Mouse (Mus musculus): ENCODE measurements at regions not wholly inside any gene's neighbourhood (a gene's known extent, or its start where the extent isn't known, plus 50 kb on each side); places are given as distances from the start of the nearest gene placed in this dataset.

DNA sequence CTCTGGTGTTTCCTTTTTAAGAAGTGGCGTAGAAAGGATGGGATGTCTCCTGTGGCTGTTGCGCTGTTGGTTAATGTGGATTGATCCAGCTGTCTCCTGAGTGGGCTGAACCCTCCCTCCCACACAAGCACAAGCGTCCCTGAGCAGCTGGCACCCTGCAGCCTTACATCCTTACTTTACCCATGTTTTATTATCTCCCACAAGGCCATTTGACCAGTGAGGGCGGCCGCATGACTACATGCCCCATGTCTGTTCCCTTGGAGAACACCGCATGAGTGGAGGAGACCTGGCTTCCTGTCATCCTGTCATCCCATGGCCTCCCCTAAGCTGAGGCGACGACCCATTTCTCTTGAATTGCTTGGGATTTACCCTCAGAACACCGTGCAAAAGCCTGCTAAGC is 108.2 kb downstream of the Bms1 start:
- no peak overlapping the region for H3K4me3 ChIP-seq (replicated peaks; ENCODE audit: extremely low read depth, low read depth, low read length)
- no peak for TF ChIP-seq POLR2A (IDR thresholded peaks at IDR 0.05; ENCODE audit: borderline replicate concordance, extremely low read depth, low read depth, low read length)
- no peak for DNase-seq
- WGBS: 79% methylated on average over 9 of the region's 9 CpGs
- no peaks in the 10 kb centered on the region for H3K4me1 ChIP-seq (ENCODE audit: control insufficient read depth, insufficient read depth, low read length)

- DNase-seq: no peak
- 55% methylated on average over 2 of the region's 2 CpGs for WGBS
- TF ChIP-seq POLR2A (IDR thresholded peaks at IDR 0.05; ENCODE audit: borderline replicate concordance, extremely low read depth, low read depth, low read length) (no peak), CTCF (IDR thresholded peaks at IDR 0.05; ENCODE audit: insufficient read depth, low read length) (no peak)
- no peak overlapping the region for H3K4me3 ChIP-seq (replicated peaks; ENCODE audit: extremely low read depth, low read depth, low read length)
- no peaks in the 10 kb centered on the region for H3K4me1 ChIP-seq (ENCODE audit: control insufficient read depth, insufficient read depth, low read length)
Observed at GRCm38 (mm10) chr6:118309923-118310322, 109.4 kb downstream of the Bms1 start.

GRCm38 (mm10) chr6:118308586-118308985 is 110.7 kb downstream of the Bms1 start:
- TF ChIP-seq CTCF (IDR thresholded peaks at IDR 0.05; ENCODE audit: insufficient read depth, low read length): no peak
- no peak for TF ChIP-seq POLR2A (IDR thresholded peaks at IDR 0.05; ENCODE audit: borderline replicate concordance, extremely low read depth, low read depth, low read length)
- Histone ChIP-seq H3K4me3 (replicated peaks; ENCODE audit: extremely low read depth, low read depth, low read length) (no peak overlapping the region), H3K4me1 (ENCODE audit: control insufficient read depth, insufficient read depth, low read length) (no peaks in the 10 kb centered on the region)
- no peak for DNase-seq
- 64% methylated on average over 3 of the region's 3 CpGs for WGBS

DNA sequence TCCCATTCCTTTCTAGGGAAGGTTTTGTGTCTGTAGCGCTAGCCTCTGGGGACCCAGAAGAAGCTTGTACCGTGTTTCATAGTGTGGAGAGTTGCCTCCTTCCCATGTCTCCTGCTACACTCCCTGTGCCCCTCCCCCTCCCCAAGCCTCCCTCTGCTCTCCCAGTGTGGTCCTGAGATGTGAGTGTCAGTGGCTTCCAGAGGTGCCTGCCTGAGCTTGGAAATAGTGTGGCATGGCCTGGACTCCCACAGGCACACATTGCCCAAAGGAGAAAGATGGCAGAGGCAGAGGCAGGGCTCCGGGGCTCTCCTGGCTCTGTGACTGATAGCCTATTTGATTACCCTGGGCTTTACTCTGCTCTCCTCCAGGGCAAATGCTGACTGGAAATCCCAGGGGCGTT is 110.0 kb upstream of the Ret start:
- WGBS: 42% methylated on average over 4 of the region's 4 CpGs
- H3K4me1 ChIP-seq (ENCODE audit: control insufficient read depth, insufficient read depth, low read length): no peaks in the 10 kb centered on the region
- DNase-seq: no peak
- H3K4me3 ChIP-seq (replicated peaks; ENCODE audit: extremely low read depth, low read depth, low read length): no peak overlapping the region
- TF ChIP-seq CTCF (IDR thresholded peaks at IDR 0.05; ENCODE audit: insufficient read depth, low read length) (no peak), POLR2A (IDR thresholded peaks at IDR 0.05; ENCODE audit: borderline replicate concordance, extremely low read depth, low read depth, low read length) (no peak)

GRCm38 (mm10) chr6:118305209-118305608 is 107.7 kb upstream of the Ret start:
- Histone ChIP-seq H3K4me1 (ENCODE audit: control insufficient read depth, insufficient read depth, low read length) (no peaks in the 10 kb centered on the region), H3K4me3 (replicated peaks; ENCODE audit: extremely low read depth, low read depth, low read length) (no peak overlapping the region)
- no peak for DNase-seq
- TF ChIP-seq POLR2A (IDR thresholded peaks at IDR 0.05; ENCODE audit: borderline replicate concordance, extremely low read depth, low read depth, low read length): no peak
- no peak for TF ChIP-seq CTCF (IDR thresholded peaks at IDR 0.05; ENCODE audit: insufficient read depth, low read length)
- 81% methylated on average over 3 of the region's 3 CpGs for WGBS

DNA sequence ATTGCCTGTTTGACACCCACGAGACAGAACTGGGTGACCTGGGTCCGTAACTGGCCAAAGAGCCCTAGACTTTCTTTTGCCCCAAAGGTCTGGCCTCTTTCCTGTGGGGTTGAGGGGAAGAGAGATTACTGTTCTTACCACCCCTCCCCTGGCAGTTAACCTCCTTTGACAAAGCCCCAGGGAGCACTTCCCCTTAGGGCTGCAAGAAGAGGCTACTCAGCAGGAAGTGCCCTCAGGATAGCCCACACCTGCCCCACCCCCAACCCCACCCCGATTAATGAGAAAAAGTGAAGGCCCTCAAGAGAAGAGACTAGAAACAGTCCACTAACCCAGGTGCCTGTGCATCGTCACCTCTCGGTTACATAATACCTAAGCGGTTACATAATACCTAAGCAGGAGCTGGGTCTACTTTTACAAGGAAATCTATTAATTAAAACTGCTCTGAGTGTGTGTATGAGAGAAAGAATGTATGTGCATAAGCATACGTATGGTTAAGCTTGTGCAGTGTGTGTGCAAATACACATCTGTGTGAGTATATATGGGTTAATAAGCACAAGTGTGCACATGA is 105.3 kb upstream of the Ret start:
- H3K4me1 ChIP-seq (ENCODE audit: control insufficient read depth, insufficient read depth, low read length): no peaks in the 10 kb centered on the region
- 51% methylated on average over 7 of the region's 7 CpGs for WGBS
- H3K4me3 ChIP-seq (replicated peaks; ENCODE audit: extremely low read depth, low read depth, low read length): no peak overlapping the region
- no peak for TF ChIP-seq POLR2A (IDR thresholded peaks at IDR 0.05; ENCODE audit: borderline replicate concordance, extremely low read depth, low read depth, low read length)
- no peak for DNase-seq

DNA sequence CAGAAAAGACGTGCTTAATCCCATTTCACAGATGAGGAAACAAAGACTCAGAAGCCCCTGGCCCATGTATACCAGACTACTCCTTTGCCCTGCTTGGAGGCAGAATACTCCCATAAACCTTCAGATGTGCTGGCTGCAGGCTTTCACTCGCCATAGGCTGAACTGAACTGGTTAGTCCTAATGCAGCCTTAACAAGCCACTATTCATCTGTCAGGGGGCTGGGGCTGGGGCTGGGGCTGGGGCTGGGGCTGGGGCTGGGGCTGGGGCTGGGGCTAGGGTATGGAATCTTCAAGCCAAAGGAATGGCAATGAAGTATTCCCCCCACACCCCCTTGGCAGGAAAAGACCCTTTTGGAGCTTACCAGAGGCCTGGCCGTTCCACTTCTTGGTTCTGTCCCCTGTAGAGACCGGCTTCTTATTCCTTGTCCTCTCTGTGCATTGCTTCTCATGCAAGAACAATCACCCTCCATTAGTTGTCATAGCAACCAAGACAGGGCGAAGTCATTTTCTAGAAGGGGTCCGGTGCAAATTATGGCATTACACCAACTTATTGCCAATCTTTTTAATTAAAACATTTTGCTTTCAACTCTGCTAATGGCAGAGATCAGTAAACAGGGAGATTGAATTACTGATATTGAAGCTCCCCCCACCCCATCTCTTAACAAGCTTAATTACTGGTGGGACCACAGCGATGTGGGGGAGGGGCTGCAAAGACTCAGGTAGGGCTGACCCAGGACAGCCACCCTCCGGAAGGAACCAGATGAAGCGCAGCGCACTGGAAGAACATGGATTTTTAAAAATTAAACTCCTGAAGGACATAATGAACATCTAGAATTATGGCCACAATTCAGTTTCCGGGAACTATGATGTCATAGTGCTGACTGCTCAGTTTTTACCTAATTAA is 104.6 kb upstream of the Ret start:
- Histone ChIP-seq H3K4me3 (replicated peaks; ENCODE audit: extremely low read depth, low read depth, low read length) (no peak overlapping the region), H3K4me1 (ENCODE audit: control insufficient read depth, insufficient read depth, low read length) (no peaks in the 10 kb centered on the region)
- DNase-seq: no peak
- 68% methylated on average over 11 of the region's 11 CpGs for WGBS
- TF ChIP-seq CTCF (IDR thresholded peaks at IDR 0.05; ENCODE audit: insufficient read depth, low read length): no peak

DNA sequence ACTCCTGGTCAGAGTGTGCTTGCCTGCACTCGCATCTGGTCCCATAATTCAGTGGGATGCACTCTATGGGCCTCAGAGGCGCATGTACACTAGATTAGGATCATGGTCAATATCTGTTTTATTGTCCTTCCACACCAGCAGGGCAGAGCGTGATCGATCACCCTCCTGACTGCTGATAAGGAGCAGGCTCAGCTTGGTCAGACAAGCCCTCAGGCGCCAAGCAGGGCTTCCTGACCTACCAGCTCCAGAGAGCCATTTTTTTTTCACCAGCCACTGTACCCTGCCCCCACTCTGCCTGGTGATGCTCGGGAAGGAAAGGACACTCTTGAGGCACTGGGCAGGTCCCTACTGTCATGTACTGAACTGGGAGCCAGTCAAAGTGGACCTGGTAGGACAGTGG is 103.3 kb upstream of the Ret start:
- 54% methylated on average over 6 of the region's 6 CpGs for WGBS
- DNase-seq: no peak
- TF ChIP-seq POLR2A (IDR thresholded peaks at IDR 0.05; ENCODE audit: borderline replicate concordance, extremely low read depth, low read depth, low read length) (no peak), CTCF (IDR thresholded peaks at IDR 0.05; ENCODE audit: insufficient read depth, low read length) (no peak)
- Histone ChIP-seq H3K4me1 (ENCODE audit: control insufficient read depth, insufficient read depth, low read length) (no peaks in the 10 kb centered on the region), H3K4me3 (replicated peaks; ENCODE audit: extremely low read depth, low read depth, low read length) (no peak overlapping the region)

DNA sequence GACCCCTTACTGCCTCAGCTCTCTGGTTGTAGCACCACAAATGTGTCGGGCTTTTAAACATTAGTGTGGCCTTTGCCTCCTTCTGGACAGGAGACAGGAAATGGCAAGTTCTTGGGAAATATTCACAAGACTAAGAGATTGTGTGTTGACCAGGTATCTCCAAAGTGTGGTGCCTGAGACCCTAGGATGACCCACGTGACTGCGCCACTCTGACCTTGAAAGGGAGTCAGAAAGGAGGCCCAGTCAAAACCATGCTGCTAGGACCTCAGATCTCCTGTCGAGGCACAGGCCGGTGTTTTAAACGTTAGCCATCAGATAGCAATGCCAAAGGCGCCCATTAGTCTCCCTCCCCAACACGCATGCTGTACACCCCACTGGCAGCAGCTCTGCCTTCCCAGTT is 100.1 kb upstream of the Ret start:
- TF ChIP-seq CTCF (IDR thresholded peaks at IDR 0.05; ENCODE audit: insufficient read depth, low read length) (no peak), POLR2A (IDR thresholded peaks at IDR 0.05; ENCODE audit: borderline replicate concordance, extremely low read depth, low read depth, low read length) (no peak)
- Histone ChIP-seq H3K4me1 (ENCODE audit: control insufficient read depth, insufficient read depth, low read length) (no peaks in the 10 kb centered on the region), H3K4me3 (replicated peaks; ENCODE audit: extremely low read depth, low read depth, low read length) (no peak overlapping the region)
- 81% methylated on average over 8 of the region's 8 CpGs for WGBS
- no peak for DNase-seq

DNA sequence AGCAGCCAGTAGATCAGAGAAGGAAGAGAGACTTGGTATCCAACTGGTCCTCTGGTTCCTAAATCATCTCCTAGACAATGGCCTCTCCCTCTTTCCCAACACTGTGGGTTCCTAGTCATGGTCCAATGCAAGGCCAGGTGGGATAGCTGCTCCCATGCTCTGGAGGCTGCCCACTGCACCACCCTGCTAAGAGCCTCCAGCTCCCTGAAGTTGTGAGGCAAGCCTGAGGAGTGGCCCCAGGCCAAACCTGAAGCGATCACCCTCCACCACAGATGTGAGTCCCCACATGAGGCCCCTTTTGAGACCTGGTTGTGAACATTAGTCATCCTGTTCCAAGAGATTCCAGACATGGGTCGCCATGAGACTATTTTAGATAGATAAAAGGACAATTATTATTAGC is 96.5 kb upstream of the Ret start:
- no peaks in the 10 kb centered on the region for H3K4me1 ChIP-seq (ENCODE audit: control insufficient read depth, insufficient read depth, low read length)
- WGBS: 69% methylated on average over 2 of the region's 2 CpGs
- DNase-seq: no peak
- TF ChIP-seq CTCF (IDR thresholded peaks at IDR 0.05; ENCODE audit: insufficient read depth, low read length): no peak
- no peak for TF ChIP-seq POLR2A (IDR thresholded peaks at IDR 0.05; ENCODE audit: borderline replicate concordance, extremely low read depth, low read depth, low read length)
- H3K4me3 ChIP-seq (replicated peaks; ENCODE audit: extremely low read depth, low read depth, low read length): no peak overlapping the region
